Mouse (Mus musculus): ENCODE data around the gene Inpp5f. TPM values are rescaled to one million over a fixed set of nuclear protein-coding genes. Genes with fewer than 3 reads are reported as not detected.

The Inpp5f gene
- polyA plus RNA-seq, 1 experiment from 2014 or later: 8.3 TPM

- peak; percentile 48 for ATAC-seq
- WGBS: 37% methylated on average over 2 of the region's 2 CpGs
Measured at GRCm38 (mm10) chr7:128731585-128731984, 120.5 kb downstream of the Inpp5f start.

GRCm38 (mm10) chr7:128738041-128738440 is 126.9 kb downstream of the Inpp5f start:
- peaks cover 11% of the 10 kb centered on the region; the same call in 1 of the 2 replicates for H3K4me1 ChIP-seq (replicated peaks; ENCODE audit: control insufficient read depth, insufficient read depth, low read length)
- TF ChIP-seq CTCF (IDR thresholded peaks at IDR 0.05; ENCODE audit: low read depth): no peak
- H3K9me3 ChIP-seq (ENCODE audit: control insufficient read depth): no peaks in the 10 kb centered on the region
- 43% methylated on average over 5 of the region's 5 CpGs for WGBS
- no peak overlapping the region for H3K4me3 ChIP-seq (ENCODE audit: low read depth, low read length)
- no peaks in the 10 kb centered on the region for H3K27me3 ChIP-seq (replicated peaks; ENCODE audit: control insufficient read depth, insufficient read depth, low read length)
- H3K9ac ChIP-seq (ENCODE audit: low read depth, low read length): no peak overlapping the region
- no peak for ATAC-seq
- no peak overlapping the region for H3K27ac ChIP-seq (ENCODE audit: low read depth, low read length)
- H3K4me2 ChIP-seq (replicated peaks; ENCODE audit: low read depth): peak overlapping the region; percentile 82
- H3K36me3 ChIP-seq (ENCODE audit: control insufficient read depth, insufficient read depth): no peaks in the 10 kb centered on the region

More at GRCm38 (mm10) chr7:128731585-128731984, 120.5 kb downstream of the Inpp5f start:
- no peak overlapping the region for H3K9ac ChIP-seq (ENCODE audit: low read depth, low read length)
- no peak overlapping the region for H3K4me3 ChIP-seq (ENCODE audit: low read depth, low read length)
- no peaks in the 10 kb centered on the region for H3K27me3 ChIP-seq (replicated peaks; ENCODE audit: control insufficient read depth, insufficient read depth, low read length)
- no peaks in the 10 kb centered on the region for H3K36me3 ChIP-seq (ENCODE audit: control insufficient read depth, insufficient read depth)
- no peak overlapping the region for H3K27ac ChIP-seq (ENCODE audit: low read depth, low read length)
- no peak overlapping the region for H3K4me2 ChIP-seq (replicated peaks; ENCODE audit: low read depth)
- H3K9me3 ChIP-seq (ENCODE audit: control insufficient read depth): no peaks in the 10 kb centered on the region
- TF ChIP-seq CTCF (IDR thresholded peaks at IDR 0.05; ENCODE audit: low read depth): no peak
- H3K4me1 ChIP-seq (replicated peaks; ENCODE audit: control insufficient read depth, insufficient read depth, low read length): no peaks in the 10 kb centered on the region; the same call in 1 of the 2 replicates

GRCm38 (mm10) chr7:128739116-128739461 is 128.0 kb downstream of the Inpp5f start:
- H3K4me2 ChIP-seq (replicated peaks; ENCODE audit: low read depth): peak overlapping the region; percentile 82
- no peak overlapping the region for H3K27ac ChIP-seq (ENCODE audit: low read depth, low read length)
- WGBS: under 1% methylated on average over 15 of the region's 15 CpGs
- TF ChIP-seq CTCF (IDR thresholded peaks at IDR 0.05; ENCODE audit: low read depth): no peak
- no peaks in the 10 kb centered on the region for H3K9me3 ChIP-seq (ENCODE audit: control insufficient read depth)
- peak overlapping the region; percentile 97 for H3K4me3 ChIP-seq (ENCODE audit: low read depth, low read length)
- H3K27me3 ChIP-seq (replicated peaks; ENCODE audit: control insufficient read depth, insufficient read depth, low read length): no peaks in the 10 kb centered on the region
- no peaks in the 10 kb centered on the region for H3K36me3 ChIP-seq (ENCODE audit: control insufficient read depth, insufficient read depth)
- no peak for ATAC-seq
- H3K9ac ChIP-seq (ENCODE audit: low read depth, low read length): peak overlapping the region; percentile 92
- peaks cover 11% of the 10 kb centered on the region; the same call in 1 of the 2 replicates for H3K4me1 ChIP-seq (replicated peaks; ENCODE audit: control insufficient read depth, insufficient read depth, low read length)

- Histone ChIP-seq H3K9me3 (ENCODE audit: control insufficient read depth) (no peaks in the 10 kb centered on the region), H3K9ac (ENCODE audit: low read depth, low read length) (peak overlapping the region; percentile 92), H3K4me2 (replicated peaks; ENCODE audit: low read depth) (peak overlapping the region; percentile 82), H3K36me3 (ENCODE audit: control insufficient read depth, insufficient read depth) (no peaks in the 10 kb centered on the region), H3K4me1 (replicated peaks; ENCODE audit: control insufficient read depth, insufficient read depth, low read length) (peaks cover 11% of the 10 kb centered on the region; the same call in 1 of the 2 replicates), H3K27me3 (replicated peaks; ENCODE audit: control insufficient read depth, insufficient read depth, low read length) (no peaks in the 10 kb centered on the region), H3K27ac (ENCODE audit: low read depth, low read length) (peak overlapping the region; percentile 92), H3K4me3 (ENCODE audit: low read depth, low read length) (peak overlapping the region; percentile 97)
- no peak for TF ChIP-seq CTCF (IDR thresholded peaks at IDR 0.05; ENCODE audit: low read depth)
- ATAC-seq: peak; percentile 32
- WGBS: under 1% methylated on average over 72 of the region's 80 CpGs
Measured at GRCm38 (mm10) chr7:128739462-128740277, 128.5 kb downstream of the Inpp5f start.

GRCm38 (mm10) chr7:128740334-128740733 is 129.2 kb downstream of the Inpp5f start, which contains the start of gene Mcmbp:
Mcmbp (minus strand) TSS chr7:128740495.
- H3K27ac ChIP-seq (ENCODE audit: low read depth, low read length): peak within 1 kb of the TSS; percentile 92
- H3K9me3 ChIP-seq (ENCODE audit: control insufficient read depth): no peaks in the 10 kb centered on the region
- H3K4me2 ChIP-seq (replicated peaks; ENCODE audit: low read depth): peak within 1 kb of the TSS; percentile 82
- peaks cover 11% of the 10 kb centered on the region; the same call in 1 of the 2 replicates for H3K4me1 ChIP-seq (replicated peaks; ENCODE audit: control insufficient read depth, insufficient read depth, low read length)
- H3K27me3 ChIP-seq (replicated peaks; ENCODE audit: control insufficient read depth, insufficient read depth, low read length): no peaks in the 10 kb centered on the region
- under 1% methylated on average over 35 of the region's 35 CpGs for WGBS
- no peaks in the 10 kb centered on the region for H3K36me3 ChIP-seq (ENCODE audit: control insufficient read depth, insufficient read depth)
- no peak for TF ChIP-seq CTCF (IDR thresholded peaks at IDR 0.05; ENCODE audit: low read depth)
- peak within 1 kb of the TSS; percentile 92 for H3K9ac ChIP-seq (ENCODE audit: low read depth, low read length)
- ATAC-seq: peak; percentile 78
- H3K4me3 ChIP-seq (ENCODE audit: low read depth, low read length): peak within 1 kb of the TSS; percentile 97

GRCm38 (mm10) chr7:128743898-128744297 is 132.8 kb downstream of the Inpp5f start:
- Histone ChIP-seq H3K27me3 (replicated peaks; ENCODE audit: control insufficient read depth, insufficient read depth, low read length) (no peaks in the 10 kb centered on the region), H3K9ac (ENCODE audit: low read depth, low read length) (no peak overlapping the region), H3K36me3 (ENCODE audit: control insufficient read depth, insufficient read depth) (no peaks in the 10 kb centered on the region; the same call in 1 of the 2 replicates), H3K4me3 (ENCODE audit: low read depth, low read length) (no peak overlapping the region), H3K4me1 (replicated peaks; ENCODE audit: control insufficient read depth, insufficient read depth, low read length) (peaks cover 24% of the 10 kb centered on the region), H3K9me3 (ENCODE audit: control insufficient read depth) (no peaks in the 10 kb centered on the region), H3K27ac (ENCODE audit: low read depth, low read length) (no peak overlapping the region), H3K4me2 (replicated peaks; ENCODE audit: low read depth) (peak overlapping the region; percentile 76)
- TF ChIP-seq CTCF (IDR thresholded peaks at IDR 0.05; ENCODE audit: low read depth): no peak
- no peak for ATAC-seq
- WGBS: 48% methylated on average over 2 of the region's 2 CpGs

All from intestine, postnatal 0 days (tissue).